Mouse (Mus musculus): ENCODE measurements around the gene Ccdc30. TPM values are rescaled to one million over a fixed set of nuclear protein-coding genes. Genes with fewer than 3 reads are reported as not detected.
A peak's percentile ranks its signal among the peaks of the same experiment; 100 is the strongest.

The Ccdc30 gene
- polyA plus RNA-seq (2012; rRNA removed) = 8.7 and 11.3 TPM in 2 replicates

- TF ChIP-seq POLR2A (IDR thresholded peaks at IDR 0.05; ENCODE audit: borderline replicate concordance, extremely low read depth, insufficient read depth, insufficient read length, poor library complexity, severe bottlenecking) (peak; percentile 29; the same call in 1 of the 2 replicates), CTCF (IDR thresholded peaks at IDR 0.05; ENCODE audit: borderline replicate concordance, extremely low read depth, insufficient read depth, insufficient read length) (no peak)
- peak; percentile 98 for DNase-seq (ENCODE audit: low read depth)
Measured at GRCm38 (mm10) chr4:119415072-119415753, at the start of gene Ccdc30. Gene Ccdc30 (minus strand): TSS chr4:119415521.

GRCm38 (mm10) chr4:119463756-119464419, 48.6 kb upstream of the Ccdc30 start:
- no peak for DNase-seq (ENCODE audit: low read depth)
- no peak for TF ChIP-seq CTCF (IDR thresholded peaks at IDR 0.05; ENCODE audit: borderline replicate concordance, extremely low read depth, insufficient read depth, insufficient read length)
- no peak for TF ChIP-seq POLR2A (IDR thresholded peaks at IDR 0.05; ENCODE audit: borderline replicate concordance, extremely low read depth, insufficient read depth, insufficient read length, poor library complexity, severe bottlenecking)

- DNase-seq (ENCODE audit: low read depth) = peak; percentile 95
- TF ChIP-seq CTCF (IDR thresholded peaks at IDR 0.05; ENCODE audit: borderline replicate concordance, extremely low read depth, insufficient read depth, insufficient read length) (no peak), POLR2A (IDR thresholded peaks at IDR 0.05; ENCODE audit: borderline replicate concordance, extremely low read depth, insufficient read depth, insufficient read length, poor library complexity, severe bottlenecking) (no peak)
Measured at GRCm38 (mm10) chr4:119462858-119463755, 47.8 kb upstream of the Ccdc30 start.

- TF ChIP-seq POLR2A (IDR thresholded peaks at IDR 0.05; ENCODE audit: borderline replicate concordance, extremely low read depth, insufficient read depth, insufficient read length, poor library complexity, severe bottlenecking) = no peak
- no peak for TF ChIP-seq CTCF (IDR thresholded peaks at IDR 0.05; ENCODE audit: borderline replicate concordance, extremely low read depth, insufficient read depth, insufficient read length)
- DNase-seq (ENCODE audit: low read depth) = no peak
Measured at GRCm38 (mm10) chr4:119462457-119462856, 47.1 kb upstream of the Ccdc30 start.

GRCm38 (mm10) chr4:119460728-119461141, 45.4 kb upstream of the Ccdc30 start:
- TF ChIP-seq CTCF (IDR thresholded peaks at IDR 0.05; ENCODE audit: borderline replicate concordance, extremely low read depth, insufficient read depth, insufficient read length) = no peak
- TF ChIP-seq POLR2A (IDR thresholded peaks at IDR 0.05; ENCODE audit: borderline replicate concordance, extremely low read depth, insufficient read depth, insufficient read length, poor library complexity, severe bottlenecking) = no peak
- DNase-seq (ENCODE audit: low read depth) = peak; percentile 98

GRCm38 (mm10) chr4:119460296-119460695, 45.0 kb upstream of the Ccdc30 start:
- peak; percentile 83 for DNase-seq (ENCODE audit: low read depth)
- peak; percentile 51; the same call in 1 of the 2 replicates for TF ChIP-seq CTCF (IDR thresholded peaks at IDR 0.05; ENCODE audit: borderline replicate concordance, extremely low read depth, insufficient read depth, insufficient read length)
- TF ChIP-seq POLR2A (IDR thresholded peaks at IDR 0.05; ENCODE audit: borderline replicate concordance, extremely low read depth, insufficient read depth, insufficient read length, poor library complexity, severe bottlenecking) = no peak

- peak; percentile 61 for DNase-seq (ENCODE audit: low read depth)
Measured at GRCm38 (mm10) chr4:119453533-119453932, 38.2 kb upstream of the Ccdc30 start.

GRCm38 (mm10) chr4:119453128-119453527, 37.8 kb upstream of the Ccdc30 start:
- no peak for DNase-seq (ENCODE audit: low read depth)

More at GRCm38 (mm10) chr4:119453533-119453932, 38.2 kb upstream of the Ccdc30 start:
- TF ChIP-seq CTCF (IDR thresholded peaks at IDR 0.05; ENCODE audit: borderline replicate concordance, extremely low read depth, insufficient read depth, insufficient read length) (no peak), POLR2A (IDR thresholded peaks at IDR 0.05; ENCODE audit: borderline replicate concordance, extremely low read depth, insufficient read depth, insufficient read length, poor library complexity, severe bottlenecking) (no peak)

GRCm38 (mm10) chr4:119450436-119450835, 35.1 kb upstream of the Ccdc30 start:
- no peak for TF ChIP-seq CTCF (IDR thresholded peaks at IDR 0.05; ENCODE audit: borderline replicate concordance, extremely low read depth, insufficient read depth, insufficient read length)
- no peak for TF ChIP-seq POLR2A (IDR thresholded peaks at IDR 0.05; ENCODE audit: borderline replicate concordance, extremely low read depth, insufficient read depth, insufficient read length, poor library complexity, severe bottlenecking)
- DNase-seq (ENCODE audit: low read depth) = no peak

More at GRCm38 (mm10) chr4:119453128-119453527, 37.8 kb upstream of the Ccdc30 start:
- no peak for TF ChIP-seq CTCF (IDR thresholded peaks at IDR 0.05; ENCODE audit: borderline replicate concordance, extremely low read depth, insufficient read depth, insufficient read length)
- TF ChIP-seq POLR2A (IDR thresholded peaks at IDR 0.05; ENCODE audit: borderline replicate concordance, extremely low read depth, insufficient read depth, insufficient read length, poor library complexity, severe bottlenecking) = no peak

GRCm38 (mm10) chr4:119447786-119448185, 32.5 kb upstream of the Ccdc30 start:
- DNase-seq (ENCODE audit: low read depth) = no peak
- TF ChIP-seq POLR2A (IDR thresholded peaks at IDR 0.05; ENCODE audit: borderline replicate concordance, extremely low read depth, insufficient read depth, insufficient read length, poor library complexity, severe bottlenecking) = no peak
- TF ChIP-seq CTCF (IDR thresholded peaks at IDR 0.05; ENCODE audit: borderline replicate concordance, extremely low read depth, insufficient read depth, insufficient read length) = no peak

GRCm38 (mm10) chr4:119447261-119447660, 31.9 kb upstream of the Ccdc30 start:
- no peak for DNase-seq (ENCODE audit: low read depth)

More at GRCm38 (mm10) chr4:119447261-119447660, 31.9 kb upstream of the Ccdc30 start:
- no peak for TF ChIP-seq CTCF (IDR thresholded peaks at IDR 0.05; ENCODE audit: borderline replicate concordance, extremely low read depth, insufficient read depth, insufficient read length)
- no peak for TF ChIP-seq POLR2A (IDR thresholded peaks at IDR 0.05; ENCODE audit: borderline replicate concordance, extremely low read depth, insufficient read depth, insufficient read length, poor library complexity, severe bottlenecking)
